Mouse (Mus musculus): Measurements from ENCODE around the gene G430095P16Rik. TPM values are rescaled to one million over a fixed set of nuclear protein-coding genes. Genes with fewer than 3 reads are reported as not detected.

Gene G430095P16Rik
- polyA plus RNA-seq, 1 experiment from 2014 or later, result 3.7 TPM

- H3K4me3 ChIP-seq (replicated peaks), result no peak overlapping the region
- H3K27ac ChIP-seq, result no peak overlapping the region
- peaks cover 15% of the 10 kb centered on the region for H3K27me3 ChIP-seq (replicated peaks)
- peaks cover 76% of the 10 kb centered on the region for H3K4me1 ChIP-seq (replicated peaks)
- no peaks in the 10 kb centered on the region for H3K36me3 ChIP-seq
- 53% methylated on average over 13 of the region's 13 CpGs for WGBS
- no peaks in the 10 kb centered on the region for H3K9me3 ChIP-seq
- H3K4me2 ChIP-seq (replicated peaks), result no peak overlapping the region
- ATAC-seq, result no peak
- H3K9ac ChIP-seq, result 0 out of 2 replicates have a peak overlapping the region, but pooled peaks have one; percentile 5
Observed at GRCm38 (mm10) chr8:84740895-84741843, 18.4 kb downstream of the G430095P16Rik start.

DNA sequence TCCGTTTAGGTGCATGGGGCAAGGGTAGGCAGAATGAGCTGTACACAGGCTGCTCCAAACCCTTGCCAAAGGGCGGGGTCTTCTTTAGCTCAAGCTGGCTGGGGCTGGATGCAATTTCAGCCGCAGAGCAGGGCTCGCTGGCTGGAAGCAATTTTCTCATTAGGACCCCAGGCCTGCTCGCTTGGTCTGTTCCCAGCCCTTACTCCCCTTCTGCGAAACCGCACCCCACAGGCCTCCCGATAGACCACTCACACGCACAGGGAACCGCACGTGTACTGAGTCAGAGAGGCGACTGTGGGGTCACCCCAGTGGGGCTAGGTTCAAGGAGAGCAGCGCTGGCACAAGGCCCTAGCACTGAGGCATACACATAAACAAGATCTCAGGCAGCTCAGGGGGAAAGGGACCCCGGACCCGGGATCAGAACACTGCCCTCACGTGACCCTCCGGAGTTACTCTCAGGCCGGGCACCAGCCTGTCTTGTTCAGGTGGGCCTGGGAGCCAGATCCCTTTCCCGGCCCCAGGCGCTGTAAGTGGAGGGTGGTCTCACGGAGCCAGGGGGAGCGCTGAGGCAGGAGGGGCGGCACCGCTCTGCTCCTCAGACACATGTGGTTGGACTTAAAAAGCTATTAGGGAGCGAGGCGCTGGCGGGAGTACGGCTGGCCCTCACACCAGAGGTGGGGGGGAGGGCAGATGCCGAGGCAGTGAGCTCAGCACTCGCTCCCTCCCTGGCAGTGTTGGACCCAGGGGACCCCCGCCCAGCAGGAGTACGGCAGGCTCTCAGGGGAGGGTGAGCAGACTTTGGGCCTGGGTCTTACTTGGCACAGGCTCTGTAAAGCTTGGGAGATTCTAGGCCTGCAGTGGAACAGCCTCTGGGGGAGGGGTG is 19.6 kb downstream of the G430095P16Rik start:
- Histone ChIP-seq H3K27me3 (replicated peaks) (peaks cover 9% of the 10 kb centered on the region), H3K36me3 (no peaks in the 10 kb centered on the region), H3K4me2 (replicated peaks) (peak overlapping the region; percentile 48), H3K9ac (no peak overlapping the region), H3K4me3 (replicated peaks) (no peak overlapping the region), H3K4me1 (replicated peaks) (peaks cover 78% of the 10 kb centered on the region), H3K9me3 (no peaks in the 10 kb centered on the region), H3K27ac (peak overlapping the region; percentile 61)
- WGBS, result 26% methylated on average over 32 of the region's 32 CpGs
- peak; percentile 71 for ATAC-seq

- Histone ChIP-seq H3K27ac (peak overlapping the region; percentile 61), H3K27me3 (replicated peaks) (peaks cover 9% of the 10 kb centered on the region), H3K4me3 (replicated peaks) (no peak overlapping the region), H3K36me3 (no peaks in the 10 kb centered on the region), H3K9me3 (no peaks in the 10 kb centered on the region), H3K4me2 (replicated peaks) (peak overlapping the region; percentile 48), H3K9ac (no peak overlapping the region), H3K4me1 (replicated peaks) (peaks cover 74% of the 10 kb centered on the region)
- WGBS, result 24% methylated on average over 10 of the region's 10 CpGs
- 0 out of 2 replicates have a peak, but pooled peaks have one; percentile 16 for ATAC-seq
Observed at GRCm38 (mm10) chr8:84743054-84743415, 20.2 kb downstream of the G430095P16Rik start.

DNA sequence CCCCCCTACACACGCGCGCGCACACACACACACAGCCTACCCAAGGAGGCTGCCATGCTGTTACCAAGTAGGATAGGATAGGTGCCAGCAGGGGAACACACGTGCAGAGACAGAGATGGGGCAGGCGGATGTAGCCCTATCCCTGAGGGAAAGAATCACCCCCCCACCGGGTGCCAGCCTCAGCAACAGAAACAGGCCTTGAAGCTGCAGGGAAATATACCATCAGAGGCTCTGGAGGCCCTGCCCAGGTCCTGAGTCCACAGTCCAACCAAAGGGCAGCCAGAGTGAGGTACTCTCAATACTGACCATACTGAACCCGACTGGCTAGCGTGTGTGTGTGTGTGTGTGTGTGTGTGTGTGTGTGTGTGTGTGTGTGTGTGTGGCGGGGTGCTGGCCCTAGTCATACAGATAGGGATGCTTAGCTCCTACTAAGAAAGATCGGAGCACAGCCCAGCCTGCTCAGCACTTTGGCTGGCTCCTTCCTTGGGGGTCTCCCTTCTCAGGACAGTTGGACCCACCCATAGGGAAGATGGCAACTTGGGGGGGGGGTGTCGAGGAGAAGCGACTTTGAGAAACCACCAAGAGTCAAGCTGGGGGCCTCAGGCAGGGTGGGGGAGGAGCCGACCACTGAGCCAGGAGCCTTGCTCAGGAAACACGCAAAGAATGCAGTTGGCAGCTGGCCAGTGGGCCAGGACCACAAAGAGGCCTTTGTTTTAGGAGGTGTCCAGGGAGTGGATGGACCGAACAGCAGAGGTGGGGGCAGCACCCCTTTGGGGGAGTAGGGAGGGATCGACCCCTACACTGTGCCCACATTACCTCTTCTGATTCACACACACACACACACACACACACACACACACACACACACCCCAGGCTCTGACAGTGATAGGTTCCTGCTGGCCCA is 21.0 kb downstream of the G430095P16Rik start:
- peak overlapping the region; percentile 61 for H3K27ac ChIP-seq
- peak overlapping the region; percentile 48 for H3K4me2 ChIP-seq (replicated peaks)
- no peaks in the 10 kb centered on the region for H3K9me3 ChIP-seq
- no peak overlapping the region for H3K9ac ChIP-seq
- peaks cover 68% of the 10 kb centered on the region for H3K4me1 ChIP-seq (replicated peaks)
- ATAC-seq, result peak; percentile 50
- H3K36me3 ChIP-seq, result no peaks in the 10 kb centered on the region
- WGBS, result 22% methylated on average over 17 of the region's 17 CpGs
- H3K27me3 ChIP-seq (replicated peaks), result peaks cover 2% of the 10 kb centered on the region
- H3K4me3 ChIP-seq (replicated peaks), result no peak overlapping the region

GRCm38 (mm10) chr8:84745032-84745925 is 22.5 kb downstream of the G430095P16Rik start:
- H3K36me3 ChIP-seq, result no peaks in the 10 kb centered on the region
- peak overlapping the region; percentile 26; the same call in 1 of the 2 replicates for H3K4me2 ChIP-seq (replicated peaks)
- no peaks in the 10 kb centered on the region; the same call in none of the 2 replicates for H3K27me3 ChIP-seq (replicated peaks)
- no peaks in the 10 kb centered on the region for H3K9me3 ChIP-seq
- ATAC-seq, result peak; percentile 11; the same call in 1 of the 2 replicates
- no peak overlapping the region for H3K9ac ChIP-seq
- H3K4me1 ChIP-seq (replicated peaks), result peaks cover 57% of the 10 kb centered on the region
- WGBS, result 14% methylated on average over 17 of the region's 17 CpGs
- no peak overlapping the region for H3K4me3 ChIP-seq (replicated peaks)
- H3K27ac ChIP-seq, result 0 out of 2 replicates have a peak overlapping the region, but pooled peaks have one; percentile 61

GRCm38 (mm10) chr8:84749519-84749918 is 26.7 kb downstream of the G430095P16Rik start:
- H3K27me3 ChIP-seq (replicated peaks), result peaks cover 10% of the 10 kb centered on the region

GRCm38 (mm10) chr8:84752734-84753582 is 30.2 kb downstream of the G430095P16Rik start:
- Histone ChIP-seq H3K9ac (no peak overlapping the region), H3K36me3 (no peaks in the 10 kb centered on the region), H3K27me3 (replicated peaks) (peaks cover 13% of the 10 kb centered on the region; the same call in 1 of the 2 replicates), H3K9me3 (no peaks in the 10 kb centered on the region), H3K4me3 (replicated peaks) (no peak overlapping the region), H3K4me2 (replicated peaks) (no peak overlapping the region), H3K27ac (no peak overlapping the region), H3K4me1 (replicated peaks) (peaks cover 15% of the 10 kb centered on the region; the same call in 1 of the 2 replicates)
- 77% methylated on average over 6 of the region's 6 CpGs for WGBS
- peak; percentile 44 for ATAC-seq

More at GRCm38 (mm10) chr8:84749519-84749918, 26.7 kb downstream of the G430095P16Rik start:
- no peak overlapping the region for H3K4me3 ChIP-seq (replicated peaks)
- no peak overlapping the region for H3K9ac ChIP-seq
- no peak overlapping the region for H3K27ac ChIP-seq
- H3K9me3 ChIP-seq, result no peaks in the 10 kb centered on the region
- no peak for ATAC-seq
- no peaks in the 10 kb centered on the region for H3K36me3 ChIP-seq
- no peak overlapping the region for H3K4me2 ChIP-seq (replicated peaks)
- WGBS, result 76% methylated on average over 16 of the region's 16 CpGs
- H3K4me1 ChIP-seq (replicated peaks), result peaks cover 24% of the 10 kb centered on the region

- no peak overlapping the region for H3K4me3 ChIP-seq (replicated peaks)
- 35% methylated on average over 5 of the region's 5 CpGs for WGBS
- no peak overlapping the region for H3K4me2 ChIP-seq (replicated peaks)
- H3K4me1 ChIP-seq (replicated peaks), result peaks cover 21% of the 10 kb centered on the region; the same call in 1 of the 2 replicates
- H3K36me3 ChIP-seq, result no peaks in the 10 kb centered on the region
- no peak for ATAC-seq
- H3K9me3 ChIP-seq, result no peaks in the 10 kb centered on the region
- H3K9ac ChIP-seq, result no peak overlapping the region
- no peak overlapping the region for H3K27ac ChIP-seq
- peaks cover 13% of the 10 kb centered on the region; the same call in 1 of the 2 replicates for H3K27me3 ChIP-seq (replicated peaks)
Observed at GRCm38 (mm10) chr8:84757501-84757900, 34.7 kb downstream of the G430095P16Rik start.

DNA sequence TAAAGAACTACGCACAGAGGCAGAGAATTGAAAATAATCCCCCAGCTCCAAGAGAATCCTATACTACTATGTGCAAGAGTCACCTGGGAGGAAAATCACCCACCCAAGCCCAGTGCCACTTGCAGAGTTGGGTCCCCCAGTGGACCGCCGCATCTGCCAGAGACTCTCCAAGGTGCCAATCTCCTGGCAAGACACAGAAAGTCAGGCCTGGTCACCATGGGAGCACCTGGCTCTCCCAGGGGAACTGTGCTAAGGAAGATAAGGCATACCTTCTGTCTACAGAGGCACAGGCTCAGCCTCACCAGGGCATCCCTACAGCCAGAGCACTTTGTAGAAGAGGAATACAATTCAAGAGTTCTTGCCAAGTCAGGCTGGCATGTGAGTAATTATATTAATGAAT is 35.5 kb downstream of the G430095P16Rik start:
- no peak overlapping the region for H3K4me2 ChIP-seq (replicated peaks)
- H3K36me3 ChIP-seq, result no peaks in the 10 kb centered on the region
- no peak overlapping the region for H3K9ac ChIP-seq
- peaks cover 18% of the 10 kb centered on the region; the same call in 1 of the 2 replicates for H3K4me1 ChIP-seq (replicated peaks)
- no peaks in the 10 kb centered on the region for H3K9me3 ChIP-seq
- no peak for ATAC-seq
- peaks cover 10% of the 10 kb centered on the region; the same call in 1 of the 2 replicates for H3K27me3 ChIP-seq (replicated peaks)
- no peak overlapping the region for H3K27ac ChIP-seq
- no peak overlapping the region for H3K4me3 ChIP-seq (replicated peaks)
- 97% methylated on average over 3 of the region's 3 CpGs for WGBS

- H3K9ac ChIP-seq, result no peak overlapping the region
- ATAC-seq, result 0 out of 2 replicates have a peak, but pooled peaks have one; percentile 18
- H3K36me3 ChIP-seq, result no peaks in the 10 kb centered on the region
- no peak overlapping the region for H3K4me2 ChIP-seq (replicated peaks)
- H3K27me3 ChIP-seq (replicated peaks), result peaks cover 14% of the 10 kb centered on the region
- H3K4me3 ChIP-seq (replicated peaks), result no peak overlapping the region
- H3K9me3 ChIP-seq, result no peaks in the 10 kb centered on the region
- 69% methylated on average over 7 of the region's 7 CpGs for WGBS
- peaks cover 18% of the 10 kb centered on the region; the same call in 1 of the 2 replicates for H3K4me1 ChIP-seq (replicated peaks)
- H3K27ac ChIP-seq, result no peak overlapping the region
Observed at GRCm38 (mm10) chr8:84759126-84759525, 36.3 kb downstream of the G430095P16Rik start.
